Mouse (Mus musculus): ENCODE measurements around the gene 4930447C04Rik. TPM values are rescaled to one million over a fixed set of nuclear protein-coding genes. Genes with fewer than 3 reads are reported as not detected.
A peak's percentile ranks its signal among the peaks of the same experiment; 100 is the strongest.

Gene 4930447C04Rik
- polyA plus RNA-seq, 1 experiment from 2014 or later = 3.4 TPM

- Histone ChIP-seq H3K4me1 (replicated peaks) (0 out of 2 replicates have a peak, but pooled peaks cover 5% of the 10 kb centered on the region), H3K9me3 (replicated peaks) (no peaks in the 10 kb centered on the region), H3K9ac (no peak overlapping the region), H3K27ac (ENCODE audit: poor library complexity, severe bottlenecking) (no peak overlapping the region), H3K36me3 (no peaks in the 10 kb centered on the region), H3K4me3 (peak overlapping the region; percentile 25), H3K27me3 (replicated peaks) (peaks cover 63% of the 10 kb centered on the region), H3K4me2 (peak overlapping the region; percentile 49)
- ATAC-seq (ENCODE audit: insufficient number of reproducible peaks, low FRiP score) = no peak
- 3% methylated on average over 19 of the region's 19 CpGs for WGBS
Measured at GRCm38 (mm10) chr12:72854377-72855032, 86.1 kb downstream of the 4930447C04Rik start.

- Histone ChIP-seq H3K9ac (no peak overlapping the region), H3K36me3 (no peaks in the 10 kb centered on the region), H3K4me1 (replicated peaks) (0 out of 2 replicates have a peak, but pooled peaks cover 5% of the 10 kb centered on the region), H3K9me3 (replicated peaks) (no peaks in the 10 kb centered on the region), H3K4me2 (no peak overlapping the region), H3K27me3 (replicated peaks) (peaks cover 68% of the 10 kb centered on the region), H3K27ac (ENCODE audit: poor library complexity, severe bottlenecking) (no peak overlapping the region), H3K4me3 (no peak overlapping the region)
- WGBS = 40% methylated on average over 13 of the region's 13 CpGs
- ATAC-seq (ENCODE audit: insufficient number of reproducible peaks, low FRiP score) = no peak
Measured at GRCm38 (mm10) chr12:72853406-72854076, 87.0 kb downstream of the 4930447C04Rik start.

GRCm38 (mm10) chr12:72852264-72852663 lies 88.3 kb downstream of the 4930447C04Rik start:
- H3K36me3 ChIP-seq = no peaks in the 10 kb centered on the region
- no peak overlapping the region for H3K4me2 ChIP-seq
- H3K4me3 ChIP-seq = no peak overlapping the region
- 69% methylated on average over 6 of the region's 6 CpGs for WGBS
- H3K9me3 ChIP-seq (replicated peaks) = no peaks in the 10 kb centered on the region
- no peak overlapping the region for H3K27ac ChIP-seq (ENCODE audit: poor library complexity, severe bottlenecking)
- H3K9ac ChIP-seq = no peak overlapping the region
- 0 out of 2 replicates have a peak, but pooled peaks cover 5% of the 10 kb centered on the region for H3K4me1 ChIP-seq (replicated peaks)
- ATAC-seq (ENCODE audit: insufficient number of reproducible peaks, low FRiP score) = no peak
- H3K27me3 ChIP-seq (replicated peaks) = peaks cover 72% of the 10 kb centered on the region

- Histone ChIP-seq H3K9me3 (replicated peaks) (no peaks in the 10 kb centered on the region), H3K27me3 (replicated peaks) (peaks cover 69% of the 10 kb centered on the region), H3K36me3 (no peaks in the 10 kb centered on the region), H3K9ac (no peak overlapping the region), H3K4me1 (replicated peaks) (0 out of 2 replicates have a peak, but pooled peaks cover 5% of the 10 kb centered on the region), H3K27ac (ENCODE audit: poor library complexity, severe bottlenecking) (no peak overlapping the region), H3K4me3 (no peak overlapping the region), H3K4me2 (no peak overlapping the region)
- WGBS = 39% methylated on average over 9 of the region's 9 CpGs
- no peak for ATAC-seq (ENCODE audit: insufficient number of reproducible peaks, low FRiP score)
Measured at GRCm38 (mm10) chr12:72850146-72850545, 90.4 kb downstream of the 4930447C04Rik start.

- ATAC-seq (ENCODE audit: insufficient number of reproducible peaks, low FRiP score) = no peak
- Histone ChIP-seq H3K9me3 (replicated peaks) (no peaks in the 10 kb centered on the region), H3K4me3 (no peak overlapping the region), H3K4me2 (no peak overlapping the region), H3K9ac (no peak overlapping the region), H3K27me3 (replicated peaks) (peaks cover 53% of the 10 kb centered on the region), H3K27ac (ENCODE audit: poor library complexity, severe bottlenecking) (no peak overlapping the region), H3K36me3 (no peaks in the 10 kb centered on the region), H3K4me1 (replicated peaks) (peaks cover 6% of the 10 kb centered on the region)
- 31% methylated on average over 7 of the region's 7 CpGs for WGBS
Measured at GRCm38 (mm10) chr12:72847725-72848124, 92.8 kb downstream of the 4930447C04Rik start.

- 40% methylated on average over 10 of the region's 10 CpGs for WGBS
- peaks cover 45% of the 10 kb centered on the region for H3K27me3 ChIP-seq (replicated peaks)
- no peak for ATAC-seq (ENCODE audit: insufficient number of reproducible peaks, low FRiP score)
Measured at GRCm38 (mm10) chr12:72845946-72846345, 94.6 kb downstream of the 4930447C04Rik start.

GRCm38 (mm10) chr12:72843973-72844620 lies 96.5 kb downstream of the 4930447C04Rik start:
- H3K4me3 ChIP-seq = peak overlapping the region; percentile 31
- no peaks in the 10 kb centered on the region for H3K36me3 ChIP-seq
- H3K27ac ChIP-seq (ENCODE audit: poor library complexity, severe bottlenecking) = peak overlapping the region; percentile 60
- peaks cover 26% of the 10 kb centered on the region for H3K27me3 ChIP-seq (replicated peaks)
- no peaks in the 10 kb centered on the region; the same call in 1 of the 2 replicates for H3K9me3 ChIP-seq (replicated peaks)
- peak; percentile 90 for ATAC-seq (ENCODE audit: insufficient number of reproducible peaks, low FRiP score)
- H3K9ac ChIP-seq = no peak overlapping the region; the same call in 1 of the 2 replicates
- peak overlapping the region; percentile 59 for H3K4me2 ChIP-seq
- peaks cover 6% of the 10 kb centered on the region for H3K4me1 ChIP-seq (replicated peaks)
- 15% methylated on average over 12 of the region's 12 CpGs for WGBS

More at GRCm38 (mm10) chr12:72845946-72846345, 94.6 kb downstream of the 4930447C04Rik start:
- H3K27ac ChIP-seq (ENCODE audit: poor library complexity, severe bottlenecking) = no peak overlapping the region
- H3K36me3 ChIP-seq = no peaks in the 10 kb centered on the region
- H3K9ac ChIP-seq = no peak overlapping the region
- H3K4me1 ChIP-seq (replicated peaks) = peaks cover 6% of the 10 kb centered on the region
- no peak overlapping the region for H3K4me2 ChIP-seq
- no peaks in the 10 kb centered on the region; the same call in 1 of the 2 replicates for H3K9me3 ChIP-seq (replicated peaks)
- H3K4me3 ChIP-seq = no peak overlapping the region

GRCm38 (mm10) chr12:72843555-72843954 lies 97.0 kb downstream of the 4930447C04Rik start:
- WGBS = 81% methylated on average over 4 of the region's 4 CpGs
- no peak for ATAC-seq (ENCODE audit: insufficient number of reproducible peaks, low FRiP score)
- H3K4me1 ChIP-seq (replicated peaks) = peaks cover 6% of the 10 kb centered on the region
- H3K27ac ChIP-seq (ENCODE audit: poor library complexity, severe bottlenecking) = no peak overlapping the region
- peaks cover 26% of the 10 kb centered on the region for H3K27me3 ChIP-seq (replicated peaks)
- H3K36me3 ChIP-seq = no peaks in the 10 kb centered on the region
- no peak overlapping the region for H3K9ac ChIP-seq
- peak overlapping the region; percentile 59; the same call in 1 of the 2 replicates for H3K4me2 ChIP-seq
- no peak overlapping the region for H3K4me3 ChIP-seq
- no peaks in the 10 kb centered on the region; the same call in 1 of the 2 replicates for H3K9me3 ChIP-seq (replicated peaks)

- H3K27me3 ChIP-seq (replicated peaks) = peaks cover 26% of the 10 kb centered on the region
- H3K4me2 ChIP-seq = no peak overlapping the region
- H3K4me3 ChIP-seq = no peak overlapping the region
- H3K9ac ChIP-seq = no peak overlapping the region
- no peak for ATAC-seq (ENCODE audit: insufficient number of reproducible peaks, low FRiP score)
- 87% methylated on average over 4 of the region's 4 CpGs for WGBS
- peaks cover 6% of the 10 kb centered on the region for H3K4me1 ChIP-seq (replicated peaks)
- H3K9me3 ChIP-seq (replicated peaks) = no peaks in the 10 kb centered on the region; the same call in 1 of the 2 replicates
- no peak overlapping the region for H3K27ac ChIP-seq (ENCODE audit: poor library complexity, severe bottlenecking)
- no peaks in the 10 kb centered on the region for H3K36me3 ChIP-seq
Measured at GRCm38 (mm10) chr12:72843135-72843534, 97.4 kb downstream of the 4930447C04Rik start.

GRCm38 (mm10) chr12:72841500-72841899 lies 99.1 kb downstream of the 4930447C04Rik start:
- 90% methylated on average over 1 of the region's 1 CpGs for WGBS
- no peak for ATAC-seq (ENCODE audit: insufficient number of reproducible peaks, low FRiP score)
- no peak overlapping the region for H3K4me2 ChIP-seq
- no peak overlapping the region for H3K4me3 ChIP-seq
- H3K27ac ChIP-seq (ENCODE audit: poor library complexity, severe bottlenecking) = no peak overlapping the region
- H3K9me3 ChIP-seq (replicated peaks) = no peaks in the 10 kb centered on the region; the same call in 1 of the 2 replicates
- no peak overlapping the region for H3K9ac ChIP-seq
- H3K36me3 ChIP-seq = no peaks in the 10 kb centered on the region
- peaks cover 6% of the 10 kb centered on the region for H3K4me1 ChIP-seq (replicated peaks)
- H3K27me3 ChIP-seq (replicated peaks) = peaks cover 13% of the 10 kb centered on the region

DNA sequence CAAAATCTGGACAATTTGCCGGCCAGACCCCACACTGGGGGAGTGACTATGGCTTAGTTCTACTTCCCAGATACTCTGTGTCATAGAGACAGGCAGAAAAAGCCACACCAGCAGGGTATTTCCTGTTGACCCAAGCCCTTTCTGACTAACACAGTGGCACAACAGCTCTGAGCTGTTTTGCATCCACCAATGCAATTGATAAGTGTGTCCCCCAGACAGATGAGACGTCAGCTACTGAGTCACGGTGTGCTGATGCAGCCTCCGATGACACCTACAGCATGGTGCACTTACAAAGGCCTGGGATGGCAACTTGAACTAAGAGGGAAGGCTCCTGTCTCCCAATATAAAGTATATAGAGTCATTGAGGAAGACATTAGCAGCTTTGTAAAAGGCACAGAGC lies 103.3 kb downstream of the 4930447C04Rik start:
- ATAC-seq (ENCODE audit: insufficient number of reproducible peaks, low FRiP score) = no peak
- Histone ChIP-seq H3K4me2 (no peak overlapping the region), H3K9me3 (replicated peaks) (no peaks in the 10 kb centered on the region; the same call in 1 of the 2 replicates), H3K36me3 (no peaks in the 10 kb centered on the region), H3K9ac (no peak overlapping the region), H3K4me1 (replicated peaks) (no peaks in the 10 kb centered on the region), H3K27ac (ENCODE audit: poor library complexity, severe bottlenecking) (no peak overlapping the region), H3K4me3 (no peak overlapping the region), H3K27me3 (replicated peaks) (peaks cover 6% of the 10 kb centered on the region)
- WGBS = 54% methylated on average over 4 of the region's 4 CpGs
